ENCODE assay signal across 8 mouse cellular contexts in the genomic region with DNA sequence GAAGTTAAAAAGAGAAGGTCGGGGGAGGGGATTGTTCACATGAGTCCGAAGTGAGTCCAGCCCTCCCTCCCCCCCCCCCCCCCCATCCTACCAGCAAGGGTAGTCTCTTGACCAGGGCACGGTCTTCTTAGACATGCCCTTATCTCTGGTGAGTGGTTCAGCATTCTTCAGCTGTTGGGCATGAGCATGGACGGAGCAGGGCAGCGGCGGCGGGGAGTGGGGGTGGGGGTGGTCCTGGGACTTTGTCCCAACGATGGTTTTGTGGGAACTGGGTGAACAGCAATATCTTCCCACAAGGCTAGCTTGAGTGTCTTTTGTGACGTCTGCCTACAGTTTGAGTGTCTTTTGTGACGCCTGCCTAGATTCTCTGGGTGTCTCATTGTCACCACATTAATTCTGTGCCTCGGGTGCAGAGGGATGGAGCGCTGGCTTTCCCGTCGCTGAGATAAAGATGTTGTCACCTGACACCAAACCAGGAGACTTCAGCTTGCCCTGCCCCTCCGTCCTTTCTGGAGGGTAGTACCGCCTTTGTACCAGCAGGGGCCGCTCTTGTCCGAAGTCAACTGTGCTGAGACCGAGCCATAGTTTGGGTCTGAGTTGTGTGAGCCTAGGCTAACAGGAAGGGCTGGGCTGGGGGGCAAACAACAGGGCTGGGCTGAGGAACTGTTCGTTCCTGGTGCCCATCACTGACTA. TPM values are rescaled to one million over a fixed set of nuclear protein-coding genes. Genes with fewer than 3 reads are reported as not detected.
A peak's percentile ranks its signal among the peaks of the same experiment; 100 is the strongest.
DNase-seq lines count a peak whose midpoint lies in the region; ATAC-seq and TF ChIP-seq lines count a peak whose summit lies in the region.

No protein-coding gene starts in this region.

- peak in 2 of 3 experiments; percentile 99 to 100; a peak in 5 of 6 replicates for TF ChIP-seq CTCF in MEL (IDR thresholded peaks at IDR 0.05 in 2 of 3, conservative IDR thresholded peaks at IDR 0.05 in 1 of 3; ENCODE audit: control insufficient read depth in 1 of 3, insufficient read depth in 1 of 3, low read depth in 2 of 3, low read length in 3 of 3, poor library complexity in 1 of 3, severe bottlenecking in 1 of 3)

- WGBS in lung, embryonic 16.5 days: under 1% methylated on average over 20 of the region's 20 CpGs

- no peaks in the 10 kb centered on the region for H3K27me3 ChIP-seq in MEL (ENCODE audit: control insufficient read depth in 1 of 2, insufficient read depth in 2 of 2, low read length in 2 of 2)
- H3K27me3 ChIP-seq in lung, embryonic 16.5 days (ENCODE audit: control insufficient read depth, insufficient read depth, low read depth, low read length): no peaks in the 10 kb centered on the region

- H3K9ac ChIP-seq in MEL (ENCODE audit: control insufficient read depth, low read depth, low read length, poor library complexity, severe bottlenecking): peak overlapping the region; percentile 57
- peak overlapping the region; percentile 57 for H3K9ac ChIP-seq in lung, embryonic 16.5 days (ENCODE audit: low read length)

- no peaks in the 10 kb centered on the region for H3K9me3 ChIP-seq in MEL (replicated peaks; ENCODE audit: insufficient read depth, low read length)
- H3K9me3 ChIP-seq in lung, embryonic 16.5 days (ENCODE audit: control insufficient read depth, low read length): no peaks in the 10 kb centered on the region

- TF ChIP-seq EP300 in MEL (IDR thresholded peaks at IDR 0.05; ENCODE audit: low read depth in 1 of 2, low read length in 2 of 2): peak; percentile 34 to 57; a peak in 3 of 4 replicates

- peak overlapping the region; percentile 51 for H3K4me2 ChIP-seq in lung, embryonic 16.5 days (ENCODE audit: low read depth, low read length)

- H3K36me3 ChIP-seq in MEL (ENCODE audit: control insufficient read depth in 1 of 2, insufficient read depth in 2 of 2, low read length in 2 of 2): peaks cover 0 to 19% of the 10 kb centered on the region in 2 experiments; a peak in 2 of 4 replicates
- no peaks in the 10 kb centered on the region for H3K36me3 ChIP-seq in lung, embryonic 16.5 days (ENCODE audit: control insufficient read depth, insufficient read depth, low read length)

- peak; percentile 97 for DNase-seq in MEL (ENCODE audit: low read depth, low spot score)
- peak; percentile 90 to 94 for DNase-seq in cerebellum, adult 18-20 months
- peak; percentile 92 for DNase-seq in forelimb bud, embryonic 11.5 days (ENCODE audit: low read depth, low spot score)
- DNase-seq in layer of hippocampus, adult 9-10 months (ENCODE audit: low spot score): peak; percentile 90
- peak; percentile 63 for DNase-seq in ovary, adult 18-20 months (ENCODE audit: low spot score)
- DNase-seq in thymus, postnatal 0 days (ENCODE audit: low spot score): peak; percentile 89

- peak overlapping the region; percentile 56 for H3K27ac ChIP-seq in MEL (ENCODE audit: control insufficient read depth, low read depth, low read length)
- H3K27ac ChIP-seq in lung, embryonic 16.5 days (ENCODE audit: low read length): no peak overlapping the region

- H3K4me3 ChIP-seq in MEL (ENCODE audit: control insufficient read depth in 1 of 2, insufficient read depth in 1 of 2, low read depth in 2 of 2, low read length in 2 of 2): peak overlapping the region; percentile 35 to 36
- peak overlapping the region; percentile 26 for H3K4me3 ChIP-seq in lung, embryonic 16.5 days (ENCODE audit: low read length)

- peak; percentile 100 for TF ChIP-seq RAD21 in MEL (IDR thresholded peaks at IDR 0.05; ENCODE audit: low read depth, low read length)

- no peaks in the 10 kb centered on the region; the same call in 1 of the 2 replicates for H3K79me2 ChIP-seq in MEL (ENCODE audit: control insufficient read depth, insufficient read depth, low read length, poor library complexity)

- ATAC-seq in hematopoietic stem cell, adult 5-6 weeks (replicated peaks in 1 of 2; ENCODE audit: insufficient read depth in 1 of 2, low FRiP score in 2 of 2, low TSS enrichment in 1 of 2, low read depth in 1 of 2, poor library complexity in 2 of 2, severe bottlenecking in 2 of 2): peak; percentile 87 to 91
- ATAC-seq in lung, embryonic 16.5 days (ENCODE audit: low read depth): peak; percentile 85

- H3K4me1 ChIP-seq in MEL (ENCODE audit: control insufficient read depth in 1 of 2, insufficient read depth in 2 of 2, low read length in 2 of 2): peaks cover 9 to 22% of the 10 kb centered on the region in 2 experiments
- peaks cover 9% of the 10 kb centered on the region; the same call in 1 of the 2 replicates for H3K4me1 ChIP-seq in lung, embryonic 16.5 days (replicated peaks; ENCODE audit: control insufficient read depth, insufficient read depth, low read length)

- TF ChIP-seq POLR2A in MEL (IDR thresholded peaks at IDR 0.05; ENCODE audit: control insufficient read depth in 1 of 2, insufficient read depth in 1 of 2, low read depth in 1 of 2, low read length in 2 of 2, poor library complexity in 1 of 2): peak; percentile 32 to 47; a peak in 1 of 4 replicates

TF ChIP-seq in MEL, 35 proteins besides CTCF, POLR2A, EP300 and RAD21 (continues in another document):
- TF ChIP-seq MAX (IDR thresholded peaks at IDR 0.05; ENCODE audit: low read length): peak; percentile 73
- TF ChIP-seq JUND (IDR thresholded peaks at IDR 0.05; ENCODE audit: low read depth, low read length): no peak
- TF ChIP-seq GABPA (IDR thresholded peaks at IDR 0.05; ENCODE audit: low read depth, low read length): no peak
- TF ChIP-seq MEF2A (IDR thresholded peaks at IDR 0.05; ENCODE audit: extremely low read depth, insufficient replicate concordance, low read depth, low read length, poor library complexity, severe bottlenecking): no peak
- peak; percentile 60 for TF ChIP-seq TCF12 (IDR thresholded peaks at IDR 0.05; ENCODE audit: low read depth, low read length)
- peak; percentile 80 for TF ChIP-seq ELF1 (IDR thresholded peaks at IDR 0.05; ENCODE audit: low read depth, low read length)
- TF ChIP-seq TBP (IDR thresholded peaks at IDR 0.05; ENCODE audit: low read depth, low read length): peak; percentile 64
- 0 out of 2 replicates have a peak, but pooled peaks have one; percentile 5 for TF ChIP-seq ZNF384 (IDR thresholded peaks at IDR 0.05; ENCODE audit: low read depth, low read length)
- TF ChIP-seq USF1 (IDR thresholded peaks at IDR 0.05; ENCODE audit: low read depth, low read length): peak; percentile 92
- no peak for TF ChIP-seq E2F4 (IDR thresholded peaks at IDR 0.05; ENCODE audit: borderline replicate concordance, low read depth, low read length)
- TF ChIP-seq KAT2A (conservative IDR thresholded peaks at IDR 0.05; ENCODE audit: low read depth, low read length): no peak
- peak; percentile 97 for TF ChIP-seq ZC3H11A (IDR thresholded peaks at IDR 0.05; ENCODE audit: low read depth, low read length)
- no peak for TF ChIP-seq UBTF (IDR thresholded peaks at IDR 0.05; ENCODE audit: borderline replicate concordance, insufficient read depth, low read depth, low read length)
- TF ChIP-seq MYB (IDR thresholded peaks at IDR 0.05; ENCODE audit: low read depth, low read length): no peak
- 0 out of 2 replicates have a peak, but pooled peaks have one; percentile 19 for TF ChIP-seq NRF1 (IDR thresholded peaks at IDR 0.05; ENCODE audit: insufficient read depth, low read depth, low read length, poor library complexity, severe bottlenecking)
- TF ChIP-seq HCFC1 (IDR thresholded peaks at IDR 0.05; ENCODE audit: low read depth, low read length): peak; percentile 77
- peak; percentile 10; the same call in 1 of the 2 replicates for TF ChIP-seq TAL1 (IDR thresholded peaks at IDR 0.05; ENCODE audit: low read length)

RNA-seq across cellular contexts. Expression of gene Arhgef2, which starts 1.4 kb away (rescaled TPM):
- total RNA-seq in MEL (2012; rRNA removed): 113 and 131 TPM in 2 replicates
- 100 to 1,000 TPM in 1 of 2 experiments, not detected in 1; 183 TPM for polyA plus RNA-seq in MEL (2012; ENCODE audit: insufficient read depth in 1 of 2, insufficient read length in 2 of 2, low read depth in 1 of 2, low replicate concordance in 2 of 2, missing spikeins in 1 of 2)
- 118 and 149 TPM in 2 replicates for total RNA-seq in hematopoietic stem cell, adult 5-6 weeks (2017)
- polyA plus RNA-seq in lung, embryonic 16.5 days (2015; fragmentation: Nextera tagmentation; extraction: Ambion mirVana): 123 and 125 TPM in 2 replicates
- 64.2 and 94.5 TPM in 2 replicates for polyA plus RNA-seq in thymus, postnatal 0 days (2015; fragmentation: Nextera tagmentation; extraction: Ambion mirVana)

RNA-seq across cellular contexts. Expression of gene Ssr2, which starts 31.5 kb away (rescaled TPM):
- total RNA-seq in MEL (2012; rRNA removed): 500 and 594 TPM in 2 replicates
- polyA plus RNA-seq in MEL (2012; ENCODE audit: insufficient read depth in 1 of 2, insufficient read length in 2 of 2, low read depth in 1 of 2, low replicate concordance in 2 of 2, missing spikeins in 1 of 2): 100 to 1,000 TPM; 176 to 706 TPM
- 106 and 110 TPM in 2 replicates for total RNA-seq in hematopoietic stem cell, adult 5-6 weeks (2017)
- 354 and 367 TPM in 2 replicates for polyA plus RNA-seq in lung, embryonic 16.5 days (2015; fragmentation: Nextera tagmentation; extraction: Ambion mirVana)
- 206 and 212 TPM in 2 replicates for polyA plus RNA-seq in thymus, postnatal 0 days (2015; fragmentation: Nextera tagmentation; extraction: Ambion mirVana)

RNA-seq across cellular contexts. Expression of gene Rxfp4, which starts 45.7 kb away (rescaled TPM):
- total RNA-seq in MEL (2012; rRNA removed): 0.08 TPM in 1 of 2 replicates, not detected in the other
- under 1 TPM in 1 of 2 experiments, not detected in 1; 0.06 TPM for polyA plus RNA-seq in MEL (2012; ENCODE audit: insufficient read depth in 1 of 2, insufficient read length in 2 of 2, low read depth in 1 of 2, low replicate concordance in 2 of 2, missing spikeins in 1 of 2)
- not detected in 2 replicates for total RNA-seq in hematopoietic stem cell, adult 5-6 weeks (2017)
- not detected in 2 replicates for polyA plus RNA-seq in lung, embryonic 16.5 days (2015; fragmentation: Nextera tagmentation; extraction: Ambion mirVana)
- not detected in 2 replicates for polyA plus RNA-seq in thymus, postnatal 0 days (2015; fragmentation: Nextera tagmentation; extraction: Ambion mirVana)

RNA-seq across cellular contexts. Expression of gene Ubqln4, which starts 53.7 kb away (rescaled TPM):
- 73.0 and 83.0 TPM in 2 replicates for total RNA-seq in MEL (2012; rRNA removed)
- 100 to 1,000 TPM in 1 of 2 experiments, 10 to 100 TPM in 1; 43.6 to 171 TPM for polyA plus RNA-seq in MEL (2012; ENCODE audit: insufficient read depth in 1 of 2, insufficient read length in 2 of 2, low read depth in 1 of 2, low replicate concordance in 2 of 2, missing spikeins in 1 of 2)
- total RNA-seq in hematopoietic stem cell, adult 5-6 weeks (2017): 30.4 and 49.8 TPM in 2 replicates
- polyA plus RNA-seq in lung, embryonic 16.5 days (2015; fragmentation: Nextera tagmentation; extraction: Ambion mirVana): 39.3 and 41.8 TPM in 2 replicates
- 14.6 and 16.2 TPM in 2 replicates for polyA plus RNA-seq in thymus, postnatal 0 days (2015; fragmentation: Nextera tagmentation; extraction: Ambion mirVana)

RNA-seq across cellular contexts. Expression of gene Lamtor2, which starts 54.3 kb away (rescaled TPM):
- total RNA-seq in MEL (2012; rRNA removed): 125 and 127 TPM in 2 replicates
- polyA plus RNA-seq in MEL (2012; ENCODE audit: insufficient read depth in 1 of 2, insufficient read length in 2 of 2, low read depth in 1 of 2, low replicate concordance in 2 of 2, missing spikeins in 1 of 2): 100 to 1,000 TPM in 1 of 2 experiments, not detected in 1; 188 TPM
- total RNA-seq in hematopoietic stem cell, adult 5-6 weeks (2017): 51.2 and 54.4 TPM in 2 replicates
- polyA plus RNA-seq in lung, embryonic 16.5 days (2015; fragmentation: Nextera tagmentation; extraction: Ambion mirVana): 169 and 183 TPM in 2 replicates
- polyA plus RNA-seq in thymus, postnatal 0 days (2015; fragmentation: Nextera tagmentation; extraction: Ambion mirVana): 150 and 153 TPM in 2 replicates
